Mouse (Mus musculus) thymus, adult 2 months (tissue): Measurements from ENCODE around the gene Syt17.

ENCODE experiments used
- CTCF ChIP-seq: fragments of 200-500 bp; IDR thresholded peaks from 2 replicates; pipeline ENCODE4 v1.5.1; 2012; ENCODE audit warnings: mild to moderate bottlenecking, control low read depth, low read length, moderate library complexity, borderline replicate concordance; ENCODE audit not compliant: control insufficient read depth, poor library complexity, insufficient read depth; ENCODE audit errors: extremely low read depth
- POLR2A ChIP-seq: fragments of 200-500 bp; IDR thresholded peaks from 2 replicates; pipeline ENCODE4 v1.6.1; 2012; ENCODE audit warnings: mild to moderate bottlenecking, low read length, control low read depth, moderate library complexity; ENCODE audit not compliant: control insufficient read depth, poor library complexity, insufficient read depth; ENCODE audit errors: extremely low read depth

- TF ChIP-seq POLR2A (no peak), CTCF (no peak)
These were observed 89.0 kb downstream of the Syt17 start for GRCm38 (mm10) chr7:118358977-118359376.
